Mouse (Mus musculus): Measurements from ENCODE around the gene H6pd.

H6pd gene

GRCm38 (mm10) chr4:149975291-149975690, 33.5 kb downstream of the H6pd start:
- DNase-seq (ENCODE audit: low spot score), result no peak

GRCm38 (mm10) chr4:149971393-149971792, 37.4 kb downstream of the H6pd start:
- no peak for DNase-seq (ENCODE audit: low spot score)

- no peak for DNase-seq (ENCODE audit: low spot score)
Observed at GRCm38 (mm10) chr4:149968526-149968925, 40.3 kb downstream of the H6pd start.

- no peak for DNase-seq (ENCODE audit: low spot score)
Observed at GRCm38 (mm10) chr4:149966963-149967362, 41.9 kb downstream of the H6pd start.

- DNase-seq (ENCODE audit: low spot score), result no peak
Observed at GRCm38 (mm10) chr4:149966252-149966651, 42.6 kb downstream of the H6pd start.

GRCm38 (mm10) chr4:149965672-149966071, 43.2 kb downstream of the H6pd start:
- DNase-seq (ENCODE audit: low spot score), result no peak

GRCm38 (mm10) chr4:149965242-149965641, 43.6 kb downstream of the H6pd start:
- DNase-seq (ENCODE audit: low spot score), result no peak

GRCm38 (mm10) chr4:149964770-149965169, 44.1 kb downstream of the H6pd start:
- no peak for DNase-seq (ENCODE audit: low spot score)

GRCm38 (mm10) chr4:149964285-149964684, 44.5 kb downstream of the H6pd start:
- DNase-seq (ENCODE audit: low spot score), result no peak

- DNase-seq (ENCODE audit: low spot score), result no peak
Observed at GRCm38 (mm10) chr4:149960391-149960790, 48.4 kb downstream of the H6pd start.

- DNase-seq (ENCODE audit: low spot score), result no peak
Observed at GRCm38 (mm10) chr4:149959816-149960215, 49.0 kb downstream of the H6pd start.

GRCm38 (mm10) chr4:149958566-149958965, 50.3 kb downstream of the H6pd start:
- DNase-seq (ENCODE audit: low spot score), result peak; percentile 91

- DNase-seq (ENCODE audit: low spot score), result no peak
Observed at GRCm38 (mm10) chr4:149956048-149956447, 52.8 kb downstream of the H6pd start.

- no peak for DNase-seq (ENCODE audit: low spot score)
Observed at GRCm38 (mm10) chr4:149955631-149956030, 53.2 kb downstream of the H6pd start.

GRCm38 (mm10) chr4:149954893-149955439, 53.9 kb downstream of the H6pd start, which contains the start of gene Spsb1:
Gene Spsb1, minus strand, starts transcription at chr4:149955043.
- DNase-seq (ENCODE audit: low spot score), result peak; percentile 98

- peak; percentile 65 for DNase-seq (ENCODE audit: low spot score)
Observed at GRCm38 (mm10) chr4:149953621-149954481, 55.0 kb downstream of the H6pd start.

GRCm38 (mm10) chr4:149952201-149952600, 56.6 kb downstream of the H6pd start:
- no peak for DNase-seq (ENCODE audit: low spot score)

- DNase-seq (ENCODE audit: low spot score), result no peak
Observed at GRCm38 (mm10) chr4:149951201-149951600, 57.6 kb downstream of the H6pd start.

GRCm38 (mm10) chr4:149949691-149950090, 59.1 kb downstream of the H6pd start:
- no peak for DNase-seq (ENCODE audit: low spot score)

GRCm38 (mm10) chr4:149948119-149948518, 60.7 kb downstream of the H6pd start:
- no peak for DNase-seq (ENCODE audit: low spot score)

GRCm38 (mm10) chr4:149947396-149947795, 61.4 kb downstream of the H6pd start:
- no peak for DNase-seq (ENCODE audit: low spot score)

GRCm38 (mm10) chr4:149945194-149945593, 63.6 kb downstream of the H6pd start:
- no peak for DNase-seq (ENCODE audit: low spot score)

- no peak for DNase-seq (ENCODE audit: low spot score)
Observed at GRCm38 (mm10) chr4:149944214-149944613, 64.6 kb downstream of the H6pd start.
